Mouse (Mus musculus) ES-Bruce4 (cell line): ENCODE measurements at regions not wholly inside any gene's neighbourhood (a gene's known extent, or its start where the extent isn't known, plus 50 kb on each side); places are given as distances from the start of the nearest gene placed in this dataset.

ENCODE experiments used
- CTCF ChIP-seq: IDR thresholded peaks from one replicate; pipeline ENCODE4 v1.8.1; 2011; ENCODE audit warnings: low read depth, low read length
- EP300 ChIP-seq: IDR thresholded peaks from 2 replicates; pipeline ENCODE4 v1.6.1; 2011; ENCODE audit warnings: low read depth, low read length; ENCODE audit not compliant: insufficient read depth
- POLR2A ChIP-seq: IDR thresholded peaks from one replicate; pipeline ENCODE4 v1.8.1; 2011; ENCODE audit warnings: low read length; ENCODE audit not compliant: insufficient read depth

GRCm38 (mm10) chr3:4796909-4797566 lies 953.6 kb upstream of the Gm8797 start:
- TF ChIP-seq CTCF = no peak
- TF ChIP-seq POLR2A = no peak
- TF ChIP-seq EP300 = no peak
